Mouse (Mus musculus) ES-Bruce4 (cell line): ENCODE results near the gene Prpf40b.
"Not testable (repeated sequence)": the region's sequence is repeated elsewhere in the genome, so short reads cannot be mapped to it uniquely, and the experiment has no call there.

Source experiments
- CTCF ChIP-seq: IDR thresholded peaks from one replicate; pipeline ENCODE4 v1.8.1; 2011; ENCODE audit warnings: low read depth, low read length
- EP300 ChIP-seq: IDR thresholded peaks from 2 replicates; pipeline ENCODE4 v1.6.1; 2011; ENCODE audit warnings: low read depth, low read length; ENCODE audit not compliant: insufficient read depth
- POLR2A ChIP-seq: IDR thresholded peaks from one replicate; pipeline ENCODE4 v1.8.1; 2011; ENCODE audit warnings: low read length; ENCODE audit not compliant: insufficient read depth

- not testable (repeated sequence) for TF ChIP-seq EP300, POLR2A, CTCF
Observed at GRCm38 (mm10) chr15:99251111-99251510, 43.8 kb upstream of the Prpf40b start.
